Mouse (Mus musculus) stomach, embryonic 14.5 days (tissue): ENCODE results near the gene Cdk5rap1. TPM values are rescaled to one million over a fixed set of nuclear protein-coding genes. Genes with fewer than 3 reads are reported as not detected.
"Not testable (repeated sequence)": the region's sequence is repeated elsewhere in the genome, so short reads cannot be mapped to it uniquely, and the experiment has no call there.

Experiments used
- ATAC-seq: fragments of 200-750 bp; cut with Nextera tagmentation; 2 replicates; pipeline ENCODE4 v1.8.0; 2017; ENCODE audit warnings: low read depth, moderate TSS enrichment; ENCODE audit not compliant: insufficient number of reproducible peaks, insufficient read depth, low FRiP score
- H3K27ac ChIP-seq: fragments of 300-500 bp; sonication (generic); 2 replicates; pipeline ENCODE4 v1.5.1; 2014; ENCODE audit warnings: mild to moderate bottlenecking, low read length, moderate library complexity, mixed read lengths
- H3K27me3 ChIP-seq: fragments of 300-500 bp; sonication (generic); 2 replicates; pipeline ENCODE4 v1.6.1; 2014; ENCODE audit warnings: low read length, control low read depth, mixed read lengths; ENCODE audit not compliant: control insufficient read depth, insufficient read depth
- H3K36me3 ChIP-seq: fragments of 300-500 bp; sonication (generic); 2 replicates; pipeline ENCODE4 v1.6.1; 2014; ENCODE audit warnings: mild to moderate bottlenecking, control low read depth, low read length, moderate library complexity, mixed read lengths; ENCODE audit not compliant: control insufficient read depth, insufficient read depth
- H3K4me1 ChIP-seq: fragments of 300-500 bp; sonication (generic); 2 replicates; pipeline ENCODE4 v1.6.1; 2014; ENCODE audit warnings: low read length, control low read depth, mixed read lengths; ENCODE audit not compliant: control insufficient read depth, insufficient read depth
- H3K4me2 ChIP-seq: fragments of 300-500 bp; sonication (generic); replicated peaks from 2 replicates; pipeline ENCODE4 v1.6.1; 2014; ENCODE audit warnings: low read depth, low read length, control low read depth
- H3K4me3 ChIP-seq: fragments of 300-500 bp; sonication (generic); 2 replicates; pipeline ENCODE4 v1.5.1; 2014; ENCODE audit warnings: low read depth, low read length, control low read depth
- H3K9ac ChIP-seq: fragments of 300-500 bp; sonication (generic); replicated peaks from 2 replicates; pipeline ENCODE4 v1.6.1; 2014; ENCODE audit warnings: low read depth, mild to moderate bottlenecking, control low read depth, low read length, moderate library complexity, mixed read lengths
- H3K9me3 ChIP-seq: fragments of 300-500 bp; sonication (generic); 2 replicates; pipeline ENCODE4 v1.6.1; 2016; ENCODE audit warnings: low read depth, low read length, control low read depth; ENCODE audit not compliant: control insufficient read depth
- WGBS: fragments of 180-500 bp; shearing (Covaris S2); extraction: QIAGEN DNeasy Blood & Tissue Kit; methylation state at CpG from one replicate; pipeline ENCODE4 v1.1.7; 2014; 5-methylcytosine and 5-hydroxymethylcytosine counted together
- polyA plus RNA-seq: library from polyadenylated mRNA; unstranded; fragments of >200 nt; fragmentation: Nextera tagmentation; extraction: Ambion mirVana; gene quantifications from 2 replicates; pipeline ENCODE4 v1.2.1, GENCODE M21; 2014

Cdk5rap1 gene
- polyA plus RNA-seq, 1 experiment from 2014 or later: 15.8 TPM

DNA sequence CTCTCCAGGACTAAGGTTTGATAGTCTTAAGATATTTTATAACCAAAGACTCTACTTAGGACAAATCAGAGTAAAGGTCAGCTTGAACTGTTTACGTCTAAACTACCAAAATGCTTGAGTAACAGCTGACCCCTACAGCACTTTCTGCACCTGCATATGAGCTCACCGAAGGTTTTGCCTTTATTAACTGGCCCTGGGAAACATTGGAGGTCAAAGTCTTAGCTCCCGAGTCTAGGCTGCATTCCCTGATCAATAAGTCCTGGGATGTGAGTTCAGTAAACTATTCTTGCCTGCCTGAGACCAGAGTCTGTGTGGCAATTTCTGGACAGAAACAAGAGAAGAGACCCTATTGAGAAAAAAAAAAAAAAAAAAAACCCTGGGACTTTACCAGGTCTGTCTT lies 24.7 kb downstream of the Cdk5rap1 start:
- no peaks in the 10 kb centered on the region for H3K4me1 ChIP-seq
- no peak overlapping the region for H3K4me2 ChIP-seq
- H3K9ac ChIP-seq: no peak overlapping the region
- WGBS: 76% methylated on average over 3 of the region's 3 CpGs
- H3K36me3 ChIP-seq: peaks cover 29% of the 10 kb centered on the region
- H3K27me3 ChIP-seq: no peaks in the 10 kb centered on the region
- no peak for ATAC-seq
- no peaks in the 10 kb centered on the region for H3K9me3 ChIP-seq
- H3K27ac ChIP-seq: no peak overlapping the region
- no peak overlapping the region for H3K4me3 ChIP-seq

DNA sequence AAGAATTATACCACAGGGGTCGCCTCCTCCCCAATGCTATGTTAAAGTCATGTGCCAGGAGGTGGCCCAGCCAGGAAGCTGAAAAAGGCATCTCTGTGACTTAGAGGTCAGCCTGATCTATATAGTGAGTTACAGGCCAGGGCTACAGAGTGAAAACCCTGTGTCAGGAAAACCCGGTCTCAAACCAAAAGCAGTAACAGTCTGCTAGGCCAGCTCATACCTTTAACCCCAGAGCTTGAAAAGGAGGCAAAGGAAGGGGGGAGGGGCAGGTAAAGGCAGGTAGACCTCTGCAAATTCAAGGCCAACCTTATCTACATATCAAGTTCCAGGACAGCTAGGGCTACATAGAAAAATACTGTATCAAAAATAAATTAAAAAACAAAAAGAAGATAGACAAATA lies 33.5 kb downstream of the Cdk5rap1 start:
- 72% methylated on average over 2 of the region's 2 CpGs for WGBS
- no peak overlapping the region for H3K4me3 ChIP-seq
- H3K4me1 ChIP-seq: no peaks in the 10 kb centered on the region
- H3K9ac ChIP-seq: no peak overlapping the region
- H3K9me3 ChIP-seq: no peaks in the 10 kb centered on the region
- ATAC-seq: no peak
- no peaks in the 10 kb centered on the region for H3K27me3 ChIP-seq
- peaks cover 8% of the 10 kb centered on the region for H3K36me3 ChIP-seq
- no peak overlapping the region for H3K4me2 ChIP-seq
- no peak overlapping the region for H3K27ac ChIP-seq

DNA sequence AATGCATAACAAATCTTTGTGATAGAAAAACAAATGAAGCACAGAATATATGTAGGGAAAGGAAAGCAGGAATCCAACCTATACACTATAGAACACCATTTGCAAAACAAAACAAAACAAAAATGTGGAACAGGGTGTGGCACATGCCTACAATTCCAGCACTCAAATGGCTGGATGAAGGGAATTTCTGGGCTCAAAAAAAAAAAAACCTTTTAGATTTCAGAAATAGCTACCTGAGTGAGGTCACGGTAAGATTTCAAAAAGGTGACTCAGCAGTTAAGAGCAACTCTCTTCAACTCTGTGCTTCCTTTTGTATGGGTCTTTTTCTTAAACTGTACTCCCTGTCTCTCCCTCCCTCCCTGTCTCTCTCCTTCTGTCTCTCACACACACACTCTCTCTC lies 34.6 kb downstream of the Cdk5rap1 start:
- H3K9ac ChIP-seq: no peak overlapping the region
- H3K4me3 ChIP-seq: no peak overlapping the region
- H3K4me1 ChIP-seq: no peaks in the 10 kb centered on the region
- H3K4me2 ChIP-seq: no peak overlapping the region
- ATAC-seq: no peak
- no peaks in the 10 kb centered on the region for H3K9me3 ChIP-seq
- peaks cover 8% of the 10 kb centered on the region for H3K36me3 ChIP-seq
- 73% methylated on average over 1 of the region's 1 CpGs for WGBS
- no peak overlapping the region for H3K27ac ChIP-seq
- H3K27me3 ChIP-seq: no peaks in the 10 kb centered on the region

DNA sequence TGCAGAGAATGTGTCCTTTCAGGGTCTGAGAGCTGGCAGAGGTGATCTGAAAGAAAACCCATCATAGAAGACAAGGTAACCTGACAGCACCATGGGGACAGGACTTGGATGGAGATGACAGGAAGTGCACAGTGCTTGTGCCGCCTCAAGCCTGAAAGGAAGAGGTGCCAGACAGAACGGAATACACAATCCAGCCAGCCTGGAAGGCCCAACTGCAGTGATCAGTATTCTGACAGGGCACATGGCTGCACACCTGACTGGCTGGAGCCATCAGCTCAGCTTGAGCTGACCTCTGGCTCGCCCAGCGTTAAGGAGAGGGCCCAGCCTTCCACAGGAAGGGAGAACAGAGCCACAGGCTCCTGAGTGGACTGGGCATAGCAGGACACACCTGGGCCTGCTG lies 37.2 kb downstream of the Cdk5rap1 start:
- ATAC-seq: no peak
- Histone ChIP-seq H3K27me3 (no peaks in the 10 kb centered on the region), H3K27ac (no peak overlapping the region), H3K4me2 (no peak overlapping the region), H3K36me3 (peaks cover 3% of the 10 kb centered on the region), H3K4me1 (no peaks in the 10 kb centered on the region), H3K9me3 (no peaks in the 10 kb centered on the region), H3K9ac (no peak overlapping the region), H3K4me3 (no peak overlapping the region)
- 79% methylated on average over 4 of the region's 4 CpGs for whole genome bisulfite sequencing

DNA sequence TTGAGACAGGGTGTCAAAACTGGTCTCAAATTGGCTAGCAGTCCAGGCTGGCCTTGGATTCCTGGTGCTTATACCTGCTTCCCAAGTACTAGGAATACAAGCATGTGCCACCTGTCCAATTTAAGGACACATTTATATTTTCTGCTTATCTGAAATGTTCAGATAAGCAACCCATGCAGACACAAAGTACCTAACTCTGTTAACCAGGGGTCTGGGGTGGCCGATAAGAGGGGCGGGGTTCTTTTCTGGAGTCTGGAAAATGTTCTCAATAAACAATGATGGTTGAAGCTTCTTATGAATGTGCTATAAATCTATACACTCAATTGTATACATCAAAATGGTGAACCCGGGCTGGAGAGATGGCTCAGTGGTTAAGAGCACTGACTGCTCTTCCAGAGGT lies 46.0 kb downstream of the Cdk5rap1 start:
- Histone ChIP-seq H3K9me3 (no peaks in the 10 kb centered on the region), H3K27me3 (no peaks in the 10 kb centered on the region), H3K4me3 (no peak overlapping the region), H3K36me3 (no peaks in the 10 kb centered on the region), H3K9ac (no peak overlapping the region), H3K4me2 (no peak overlapping the region), H3K27ac (no peak overlapping the region), H3K4me1 (no peaks in the 10 kb centered on the region)
- WGBS: 67% methylated on average over 3 of the region's 3 CpGs
- no peak for ATAC-seq

DNA sequence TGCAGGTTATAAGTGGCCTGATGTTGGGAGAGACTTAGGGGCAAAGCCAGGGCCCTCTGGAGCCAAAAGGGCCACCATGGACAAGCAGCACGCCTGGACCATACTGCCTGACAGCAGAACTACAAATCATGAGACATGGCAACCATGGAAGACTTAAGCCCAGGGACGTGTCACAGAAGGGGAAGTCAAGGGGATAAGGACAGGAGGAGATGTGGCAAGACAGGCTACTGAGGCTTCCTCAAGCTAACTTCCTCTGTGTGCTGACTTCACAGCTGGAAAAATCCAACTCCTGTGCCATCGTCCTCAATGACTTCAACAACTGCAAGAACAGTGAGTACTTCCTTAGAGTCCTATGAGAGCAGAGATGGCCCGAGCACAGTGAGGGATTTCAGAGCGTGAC lies 59.0 kb downstream of the Cdk5rap1 start:
- not testable (repeated sequence) for H3K27ac ChIP-seq, ATAC-seq, H3K36me3 ChIP-seq, H3K4me3 ChIP-seq, H3K9ac ChIP-seq, H3K4me1 ChIP-seq, H3K27me3 ChIP-seq, H3K9me3 ChIP-seq, H3K4me2 ChIP-seq
- 85% methylated on average over 5 of the region's 5 CpGs for WGBS

DNA sequence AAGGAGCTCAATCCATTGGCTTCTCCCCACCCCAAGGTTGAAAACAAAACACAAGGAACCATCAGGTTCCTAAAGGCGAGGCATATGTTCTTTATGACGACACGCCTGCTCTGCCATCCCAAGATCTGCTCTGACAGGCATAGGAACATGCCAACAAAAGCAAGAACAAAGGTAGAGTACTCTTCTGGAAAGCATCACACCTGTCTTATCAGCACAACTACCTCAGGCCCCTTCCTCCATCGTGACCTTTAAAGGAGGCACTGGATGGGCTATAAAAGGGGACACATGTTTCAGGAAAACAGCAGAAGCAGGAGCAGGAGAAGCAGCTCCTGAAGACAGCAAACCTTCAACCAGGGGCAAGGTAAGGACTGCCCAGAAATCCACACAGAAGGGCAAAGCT lies 65.9 kb downstream of the Cdk5rap1 start, which contains the start of gene Bpifb9b:
Bpifb9b (plus strand) TSS at position 301 of the 400 bp plus-strand sequence.
- not testable (repeated sequence) for H3K27ac ChIP-seq, H3K4me1 ChIP-seq, H3K9ac ChIP-seq, H3K36me3 ChIP-seq, ATAC-seq, H3K4me2 ChIP-seq, H3K9me3 ChIP-seq, H3K27me3 ChIP-seq, H3K4me3 ChIP-seq
- 79% methylated on average over 4 of the region's 4 CpGs for WGBS

DNA sequence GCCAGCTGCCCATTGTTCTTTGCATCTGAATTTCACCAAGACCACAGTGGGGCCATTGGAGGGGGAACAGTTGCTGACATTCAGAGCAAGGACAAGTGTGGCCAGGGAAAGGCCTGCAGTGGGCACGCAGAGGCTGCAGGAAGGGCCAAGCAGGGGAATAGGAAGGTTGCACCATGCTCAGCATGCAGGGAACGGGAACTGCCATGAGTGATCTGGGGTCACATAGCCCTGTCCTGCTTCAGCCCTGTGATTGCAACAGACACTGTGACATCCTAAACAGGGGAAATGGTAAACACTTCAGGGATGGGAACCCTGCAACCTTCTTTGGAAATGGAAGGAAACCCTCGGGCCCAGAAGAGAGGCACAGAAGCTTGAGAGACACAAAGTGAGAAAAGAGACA lies 68.2 kb downstream of the Cdk5rap1 start:
- H3K4me1 ChIP-seq, H3K4me2 ChIP-seq, H3K4me3 ChIP-seq, H3K27ac ChIP-seq, H3K36me3 ChIP-seq, H3K9ac ChIP-seq, H3K27me3 ChIP-seq, H3K9me3 ChIP-seq, ATAC-seq: not testable (repeated sequence)
- WGBS: 93% methylated on average over 1 of the region's 3 CpGs

DNA sequence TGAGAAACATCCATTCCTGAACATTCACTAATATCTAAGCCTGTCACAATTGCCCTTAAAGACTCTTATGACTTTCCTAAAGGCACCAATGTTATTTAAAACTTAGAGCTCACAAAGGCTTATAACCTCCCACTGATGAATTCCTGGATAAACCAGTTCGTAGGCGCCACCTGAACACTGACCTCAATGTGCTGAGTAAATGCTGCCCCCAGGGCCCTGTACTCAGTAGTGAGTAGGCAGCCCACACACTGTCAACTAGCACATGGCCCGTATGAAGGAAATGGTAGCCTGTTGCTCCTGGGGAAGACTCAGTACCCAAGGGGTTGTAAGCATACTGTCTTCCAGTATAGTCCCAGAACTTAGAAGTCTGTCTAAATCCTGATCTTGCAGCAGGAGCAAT lies 71.0 kb downstream of the Cdk5rap1 start:
- ATAC-seq: no peak
- Histone ChIP-seq H3K9ac (no peak overlapping the region), H3K4me3 (no peak overlapping the region)

More for the DNA sequence above, 71.0 kb downstream of the Cdk5rap1 start:
- H3K9me3 ChIP-seq: no peaks in the 10 kb centered on the region
- H3K4me2 ChIP-seq: no peak overlapping the region
- H3K27ac ChIP-seq: no peak overlapping the region
- H3K27me3 ChIP-seq: no peaks in the 10 kb centered on the region
- H3K4me1 ChIP-seq: no peaks in the 10 kb centered on the region
- 85% methylated on average over 3 of the region's 3 CpGs for WGBS
- H3K36me3 ChIP-seq: no peaks in the 10 kb centered on the region
